Mouse (Mus musculus) heart, embryonic 16.5 days (tissue): ENCODE results near the gene Olfr222. TPM values are rescaled to one million over a fixed set of nuclear protein-coding genes. Genes with fewer than 3 reads are reported as not detected.

Experiments
- ATAC-seq: fragments of 200-750 bp; cut with Nextera tagmentation; replicated peaks from 2 replicates; pipeline ENCODE4 v1.8.0; 2017; ENCODE audit warnings: moderate number of reproducible peaks; ENCODE audit not compliant: insufficient read depth, low FRiP score; ENCODE audit errors: extremely low read depth
- H3K27ac ChIP-seq: fragments of 300-500 bp; sonication (generic); 2 replicates; pipeline ENCODE4 v1.5.1; 2014; ENCODE audit warnings: mild to moderate bottlenecking, low read length, control low read depth, moderate library complexity
- H3K27me3 ChIP-seq: fragments of 300-500 bp; sonication (generic); 2 replicates; pipeline ENCODE4 v1.6.1; 2014; ENCODE audit warnings: low read length, mixed read lengths; ENCODE audit not compliant: control insufficient read depth, insufficient read depth
- H3K36me3 ChIP-seq: fragments of 300-500 bp; sonication (generic); 2 replicates; pipeline ENCODE4 v1.6.1; 2014; ENCODE audit not compliant: control insufficient read depth, insufficient read depth
- H3K4me1 ChIP-seq: fragments of 300-500 bp; sonication (generic); 2 replicates; pipeline ENCODE4 v1.6.1; 2014; ENCODE audit warnings: low read length, mixed read lengths; ENCODE audit not compliant: control insufficient read depth, insufficient read depth
- H3K4me2 ChIP-seq: fragments of 300-500 bp; sonication (generic); 2 replicates; pipeline ENCODE4 v1.6.1; 2014; ENCODE audit warnings: low read depth, mild to moderate bottlenecking, control low read depth, low read length
- H3K4me3 ChIP-seq: fragments of 300-500 bp; sonication (generic); 2 replicates; pipeline ENCODE4 v1.5.1; 2014; ENCODE audit warnings: mild to moderate bottlenecking, control low read depth, low read length
- H3K9ac ChIP-seq: fragments of 300-500 bp; sonication (generic); 2 replicates; pipeline ENCODE4 v1.6.1; 2014; ENCODE audit warnings: low read length, control low read depth
- H3K9me3 ChIP-seq: fragments of 300-500 bp; sonication (generic); replicated peaks from 2 replicates; pipeline ENCODE4 v1.6.1; 2016; ENCODE audit warnings: low read length; ENCODE audit not compliant: control insufficient read depth
- WGBS: fragments of 180-500 bp; shearing (Covaris S2); extraction: QIAGEN DNeasy Blood & Tissue Kit; methylation state at CpG from one replicate; pipeline ENCODE4 v1.1.7; 2014; 5-methylcytosine and 5-hydroxymethylcytosine counted together
- polyA plus RNA-seq: library from polyadenylated mRNA; unstranded; fragments of >200 nt; fragmentation: Nextera tagmentation; extraction: Ambion mirVana; gene quantifications from 2 replicates; pipeline ENCODE4 v1.2.1, GENCODE M21; 2015

Olfr222 gene
- polyA plus RNA-seq, 1 experiment from 2014 or later = not detected

GRCm38 (mm10) chr11:59560906-59561305 lies 15.1 kb downstream of the Olfr222 start:
- ATAC-seq = no peak
- no peaks in the 10 kb centered on the region for H3K36me3 ChIP-seq
- no peak overlapping the region for H3K4me3 ChIP-seq
- H3K4me2 ChIP-seq = no peak overlapping the region
- no peak overlapping the region for H3K9ac ChIP-seq
- H3K4me1 ChIP-seq = no peaks in the 10 kb centered on the region
- H3K27me3 ChIP-seq = no peaks in the 10 kb centered on the region
- no peak overlapping the region for H3K27ac ChIP-seq
- H3K9me3 ChIP-seq = no peaks in the 10 kb centered on the region
- WGBS = 58% methylated on average over 3 of the region's 3 CpGs

GRCm38 (mm10) chr11:59554535-59554934 lies 21.5 kb downstream of the Olfr222 start:
- Histone ChIP-seq H3K4me2 (no peak overlapping the region), H3K27me3 (no peaks in the 10 kb centered on the region), H3K36me3 (no peaks in the 10 kb centered on the region), H3K9ac (no peak overlapping the region), H3K4me1 (no peaks in the 10 kb centered on the region), H3K27ac (no peak overlapping the region), H3K4me3 (no peak overlapping the region), H3K9me3 (no peaks in the 10 kb centered on the region)
- no peak for ATAC-seq
- WGBS = 75% methylated on average over 8 of the region's 8 CpGs

DNA sequence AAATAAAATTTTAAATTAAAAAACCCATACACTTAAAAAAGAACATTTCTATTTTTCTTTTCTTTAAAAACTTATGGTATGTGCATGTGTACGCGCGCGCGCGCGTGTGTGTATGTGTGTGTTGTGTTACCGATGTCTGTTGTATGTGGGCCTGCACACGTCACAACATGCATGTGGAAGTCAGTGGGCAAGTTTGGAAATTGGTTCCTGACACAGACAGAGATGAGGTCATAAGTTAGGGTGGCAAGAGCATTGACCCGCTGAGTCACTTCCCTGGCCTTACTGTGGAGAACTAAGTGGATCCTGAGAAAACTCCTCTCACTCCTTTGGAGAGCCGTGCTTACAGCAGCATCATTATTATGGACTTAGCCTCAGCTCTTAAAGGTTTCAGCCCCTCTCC lies 21.9 kb downstream of the Olfr222 start:
- H3K4me3 ChIP-seq = no peak overlapping the region
- 89% methylated on average over 11 of the region's 11 CpGs for WGBS
- no peak overlapping the region for H3K27ac ChIP-seq
- H3K4me1 ChIP-seq = no peaks in the 10 kb centered on the region
- H3K4me2 ChIP-seq = no peak overlapping the region
- H3K9ac ChIP-seq = no peak overlapping the region
- H3K9me3 ChIP-seq = no peaks in the 10 kb centered on the region
- no peaks in the 10 kb centered on the region for H3K36me3 ChIP-seq
- H3K27me3 ChIP-seq = no peaks in the 10 kb centered on the region
- ATAC-seq = no peak

DNA sequence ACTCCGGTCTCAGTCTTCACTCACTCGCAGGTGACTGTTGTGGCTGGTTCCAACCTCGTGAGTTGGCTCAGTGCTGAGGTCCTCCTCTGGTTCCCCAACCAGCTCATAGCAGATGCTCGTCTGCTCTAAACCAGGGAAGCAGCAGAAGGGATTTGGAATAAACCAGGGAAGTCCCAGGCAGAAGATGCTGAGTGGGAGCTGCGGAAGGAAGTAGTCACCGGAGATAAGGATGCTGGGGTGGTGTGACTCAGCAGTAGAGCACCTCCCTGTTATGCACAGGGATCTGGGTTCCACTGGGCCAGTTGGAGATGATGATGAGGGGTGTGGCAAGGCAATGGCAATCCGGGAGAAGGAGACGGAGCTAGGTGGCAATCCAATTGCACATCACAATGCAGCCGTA lies 32.0 kb downstream of the Olfr222 start:
- Histone ChIP-seq H3K27me3 (no peaks in the 10 kb centered on the region), H3K9me3 (no peaks in the 10 kb centered on the region), H3K36me3 (no peaks in the 10 kb centered on the region), H3K4me1 (no peaks in the 10 kb centered on the region), H3K27ac (no peak overlapping the region), H3K4me2 (no peak overlapping the region), H3K4me3 (no peak overlapping the region), H3K9ac (no peak overlapping the region)
- WGBS = 79% methylated on average over 9 of the region's 9 CpGs
- no peak for ATAC-seq

DNA sequence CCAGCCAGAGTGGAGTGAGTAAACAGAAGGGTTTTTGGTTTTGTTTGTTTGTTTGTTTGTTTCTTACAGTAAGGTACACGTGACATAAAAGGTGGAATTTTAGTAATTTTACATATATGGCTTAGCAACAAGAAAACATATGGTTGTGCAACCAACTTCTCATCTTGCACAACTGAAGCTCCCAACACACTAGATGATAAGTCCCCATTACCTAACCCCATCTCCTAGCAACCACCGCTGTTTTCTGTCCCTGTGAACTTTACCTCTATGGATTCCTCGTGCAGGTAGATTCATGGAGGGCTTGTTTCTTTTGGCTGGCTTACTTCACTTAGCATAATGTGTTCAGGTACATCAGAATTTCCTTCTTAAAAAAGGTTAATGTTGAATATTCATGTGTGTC lies 32.7 kb downstream of the Olfr222 start:
- Histone ChIP-seq H3K4me1 (no peaks in the 10 kb centered on the region), H3K4me2 (no peak overlapping the region), H3K4me3 (no peak overlapping the region), H3K9ac (no peak overlapping the region), H3K27me3 (no peaks in the 10 kb centered on the region), H3K36me3 (no peaks in the 10 kb centered on the region), H3K9me3 (no peaks in the 10 kb centered on the region), H3K27ac (no peak overlapping the region)
- WGBS = 74% methylated on average over 3 of the region's 3 CpGs
- ATAC-seq = no peak

DNA sequence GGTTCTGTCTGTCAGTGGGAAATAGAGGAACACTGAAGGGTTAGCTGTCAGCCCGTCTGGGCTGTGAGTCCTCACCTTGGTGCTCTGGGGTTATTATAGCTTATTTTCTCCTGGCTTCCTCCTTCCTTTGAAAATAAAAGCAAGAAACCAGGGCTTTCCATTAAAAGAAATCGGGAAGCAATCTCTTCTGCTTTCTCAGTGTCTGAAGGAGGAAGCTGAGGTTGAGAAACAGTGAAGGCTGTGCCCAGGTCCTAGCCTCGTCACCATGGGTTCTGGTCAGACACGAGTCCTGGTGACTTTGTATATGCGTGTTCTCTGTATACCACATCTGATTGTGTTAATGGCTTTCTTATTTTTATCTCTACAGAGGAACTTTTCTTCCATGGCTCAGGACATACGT lies 33.6 kb downstream of the Olfr222 start:
- 65% methylated on average over 6 of the region's 6 CpGs for WGBS
- H3K27ac ChIP-seq = no peak overlapping the region
- no peaks in the 10 kb centered on the region for H3K27me3 ChIP-seq
- no peak overlapping the region for H3K9ac ChIP-seq
- no peak overlapping the region for H3K4me3 ChIP-seq
- no peaks in the 10 kb centered on the region for H3K4me1 ChIP-seq
- no peak overlapping the region for H3K4me2 ChIP-seq
- no peaks in the 10 kb centered on the region for H3K9me3 ChIP-seq
- ATAC-seq = no peak
- H3K36me3 ChIP-seq = no peaks in the 10 kb centered on the region

- H3K36me3 ChIP-seq = no peaks in the 10 kb centered on the region
- no peak within 1 kb of the TSS for H3K4me2 ChIP-seq
- no peaks in the 10 kb centered on the region for H3K27me3 ChIP-seq
- no peak within 1 kb of the TSS for H3K4me3 ChIP-seq
- H3K4me1 ChIP-seq = no peaks in the 10 kb centered on the region
- H3K27ac ChIP-seq = no peak within 1 kb of the TSS
- 38% methylated on average over 3 of the region's 3 CpGs for WGBS
- no peak within 1 kb of the TSS for H3K9ac ChIP-seq
- no peak for ATAC-seq
- H3K9me3 ChIP-seq = peaks cover 2% of the 10 kb centered on the region; the same call in 1 of the 2 replicates
These were observed 34.7 kb downstream of the Olfr222 start, which contains the start of gene Nlrp3 for GRCm38 (mm10) chr11:59541324-59541723. TSS of gene Nlrp3 (plus strand) at chr11:59541568.

DNA sequence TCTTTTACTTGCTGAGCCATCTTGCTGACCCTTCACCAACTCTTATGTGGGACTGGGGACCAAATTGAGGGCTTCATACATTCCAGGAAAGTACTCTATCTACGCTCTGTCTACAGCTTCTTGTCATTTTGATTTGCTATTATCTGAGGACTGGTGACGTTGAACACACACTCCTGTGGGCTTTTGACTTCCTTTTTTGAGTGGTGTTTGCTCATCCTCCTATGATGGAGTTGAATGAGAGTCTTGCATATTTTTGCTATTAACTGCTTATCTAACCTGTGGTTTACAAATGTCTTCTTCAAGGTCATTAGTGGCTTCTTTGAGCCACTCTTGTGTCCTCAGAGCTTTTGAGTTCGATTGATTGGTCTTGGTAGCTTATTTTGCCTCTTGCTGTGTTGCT lies 35.9 kb downstream of the Olfr222 start:
- Histone ChIP-seq H3K9ac (no peak overlapping the region), H3K9me3 (peaks cover 2% of the 10 kb centered on the region; the same call in 1 of the 2 replicates), H3K36me3 (no peaks in the 10 kb centered on the region), H3K27ac (no peak overlapping the region), H3K4me3 (no peak overlapping the region), H3K4me2 (no peak overlapping the region), H3K27me3 (no peaks in the 10 kb centered on the region), H3K4me1 (no peaks in the 10 kb centered on the region; the same call in 1 of the 2 replicates)
- no peak for ATAC-seq
- WGBS = 69% methylated on average over 3 of the region's 3 CpGs

GRCm38 (mm10) chr11:59538387-59538786 lies 37.6 kb downstream of the Olfr222 start:
- Histone ChIP-seq H3K4me2 (peak overlapping the region; percentile 32; the same call in 1 of the 2 replicates), H3K4me3 (no peak overlapping the region)
- 36% methylated on average over 11 of the region's 11 CpGs for WGBS

More at GRCm38 (mm10) chr11:59538387-59538786, 37.6 kb downstream of the Olfr222 start:
- Histone ChIP-seq H3K9me3 (peaks cover 2% of the 10 kb centered on the region; the same call in 1 of the 2 replicates), H3K27ac (no peak overlapping the region), H3K9ac (no peak overlapping the region), H3K27me3 (no peaks in the 10 kb centered on the region), H3K4me1 (no peaks in the 10 kb centered on the region; the same call in 1 of the 2 replicates), H3K36me3 (no peaks in the 10 kb centered on the region)
- no peak for ATAC-seq
